Mouse (Mus musculus) frontal cortex, adult 2 months (tissue): ENCODE measurements around the gene Abca6. TPM values are rescaled to one million over a fixed set of nuclear protein-coding genes. Genes with fewer than 3 reads are reported as not detected.
A peak's percentile ranks its signal among the peaks of the same experiment; 100 is the strongest.

Experiments used
- DNase-seq, 2 experiments: peaks; one replicate each; pipeline ENCODE4 v3.0.0; 2022; ENCODE audit warnings: low spot score in 1 of 2; ENCODE audit errors: extremely low spot score in 1 of 2
- polyA plus RNA-seq: library from polyadenylated mRNA; depleted of rRNA; stranded (reverse); fragments of >200 nt; gene quantifications from 2 replicates; pipeline ENCODE4 v1.2.3, GENCODE M21; 2012; rRNA removed

Gene Abca6
- polyA plus RNA-seq, 1 experiment, result 0.90 TPM

GRCm38 (mm10) chr11:110198882-110199281, 52.7 kb downstream of the Abca6 start:
- no peak for DNase-seq

GRCm38 (mm10) chr11:110196561-110197306, 54.8 kb downstream of the Abca6 start:
- no peak for DNase-seq

GRCm38 (mm10) chr11:110195310-110195709, 56.3 kb downstream of the Abca6 start:
- DNase-seq, result peak in 1 of 2 experiments; percentile 39

- DNase-seq, result no peak
Measured at GRCm38 (mm10) chr11:110171212-110171611, 80.4 kb downstream of the Abca6 start.

GRCm38 (mm10) chr11:110167459-110168251, 83.9 kb downstream of the Abca6 start, which contains the start of gene Abca9:
Abca9 (minus strand) TSS chr11:110168196.
- peak; percentile 23 to 66 for DNase-seq

- DNase-seq, result no peak
Measured at GRCm38 (mm10) chr11:110165822-110166221, 85.8 kb downstream of the Abca6 start.

GRCm38 (mm10) chr11:110165409-110165808, 86.2 kb downstream of the Abca6 start:
- DNase-seq, result no peak

- DNase-seq, result no peak
Measured at GRCm38 (mm10) chr11:110157059-110157458, 94.5 kb downstream of the Abca6 start.

GRCm38 (mm10) chr11:110155985-110156384, 95.6 kb downstream of the Abca6 start:
- DNase-seq, result peak; percentile 20 to 53

- DNase-seq, result no peak
Measured at GRCm38 (mm10) chr11:110147640-110148039, 103.9 kb downstream of the Abca6 start.

- DNase-seq, result no peak
Measured at GRCm38 (mm10) chr11:110145421-110145820, 106.2 kb downstream of the Abca6 start.

GRCm38 (mm10) chr11:110130760-110131159, 120.8 kb downstream of the Abca6 start:
- no peak for DNase-seq

Other genes starting within 250 kb of the Abca6 start
- gene Abca8a, start 155.8 kb downstream of the Abca6 start, polyA plus RNA-seq, result 6.1 and 6.8 TPM in 2 replicates
- gene Abca9, start 83.6 kb downstream of the Abca6 start, polyA plus RNA-seq, result 2.5 and 3.4 TPM in 2 replicates
- gene Abca5, start 85.9 kb upstream of the Abca6 start, polyA plus RNA-seq, result 11.0 and 12.5 TPM in 2 replicates
- 10.7 TPM in 2 replicates for gene Map2k6, start 147.3 kb upstream of the Abca6 start, polyA plus RNA-seq